Mouse (Mus musculus) midbrain, postnatal 0 days (tissue): ENCODE data around the gene Dirc2. TPM values are rescaled to one million over a fixed set of nuclear protein-coding genes. Genes with fewer than 3 reads are reported as not detected.

Experiments used
- ATAC-seq: fragments of 200-750 bp; cut with Nextera tagmentation; 2 replicates; pipeline ENCODE4 v1.8.0; 2017; ENCODE audit warnings: moderate number of reproducible peaks, mild to moderate bottlenecking, moderate TSS enrichment, moderate library complexity; ENCODE audit not compliant: low FRiP score
- DNase-seq: peaks from one replicate; pipeline ENCODE4 v3.0.0-alpha.2; 2015; ENCODE audit warnings: low spot score
- H3K27ac ChIP-seq: fragments of 300-500 bp; sonication (generic); 2 replicates; pipeline ENCODE4 v1.5.1; 2014; ENCODE audit warnings: low read depth, mild to moderate bottlenecking, low read length, mixed read lengths
- H3K27me3 ChIP-seq: fragments of 300-500 bp; sonication (generic); 2 replicates; pipeline ENCODE4 v1.6.1; 2014; ENCODE audit warnings: low read length, control low read depth, mixed read lengths; ENCODE audit not compliant: insufficient read depth
- H3K36me3 ChIP-seq: fragments of 300-500 bp; sonication (generic); 2 replicates; pipeline ENCODE4 v1.6.1; 2014; ENCODE audit warnings: low read length, control low read depth, mixed read lengths; ENCODE audit not compliant: insufficient read depth
- H3K4me1 ChIP-seq: fragments of 300-500 bp; sonication (generic); 2 replicates; pipeline ENCODE4 v1.6.1; 2014; ENCODE audit warnings: mild to moderate bottlenecking, control low read depth, antibody characterized with exemption, low read length, mixed read lengths; ENCODE audit not compliant: insufficient read depth
- H3K4me2 ChIP-seq: fragments of 300-500 bp; sonication (generic); 2 replicates; pipeline ENCODE4 v1.6.1; 2014; ENCODE audit warnings: low read depth, mild to moderate bottlenecking, low read length, mixed read lengths; ENCODE audit not compliant: poor library complexity, severe bottlenecking
- H3K4me3 ChIP-seq: fragments of 300-500 bp; sonication (generic); 2 replicates; pipeline ENCODE4 v1.5.1; 2014; ENCODE audit warnings: low read depth, mild to moderate bottlenecking, low read length, moderate library complexity
- H3K9ac ChIP-seq: fragments of 300-500 bp; sonication (generic); replicated peaks from 2 replicates; pipeline ENCODE4 v1.6.1; 2014; ENCODE audit warnings: mild to moderate bottlenecking, low read length, moderate library complexity, mixed read lengths; ENCODE audit not compliant: poor library complexity, severe bottlenecking
- H3K9me3 ChIP-seq: fragments of 300-500 bp; sonication (generic); 2 replicates; pipeline ENCODE4 v1.6.1; 2016; ENCODE audit warnings: low read length, control low read depth
- CTCF ChIP-seq: IDR thresholded peaks from 2 replicates; pipeline ENCODE4 v1.5.1; 2016; ENCODE audit warnings: antibody characterized with exemption, mild to moderate bottlenecking
- WGBS: fragments of 180-500 bp; shearing (Covaris S2); extraction: QIAGEN DNeasy Blood & Tissue Kit; methylation state at CpG from one replicate; pipeline ENCODE4 v1.1.7; 2014; 5-methylcytosine and 5-hydroxymethylcytosine counted together
- polyA plus RNA-seq: library from polyadenylated mRNA; unstranded; fragments of >200 nt; fragmentation: Nextera tagmentation; extraction: Ambion mirVana; gene quantifications from 2 replicates; pipeline ENCODE4 v1.2.1, GENCODE M21; 2015
- total RNA-seq: library from RNA; depleted of rRNA; stranded (reverse); fragments of >200 nt; gene quantifications from 2 replicates; pipeline ENCODE4 v1.2.3, GENCODE M21; 2014

Dirc2 gene
- total and polyA plus RNA-seq, 2 experiments from 2014 or later = 35.2 to 87.8 TPM

- no peak for TF ChIP-seq CTCF
- Histone ChIP-seq H3K36me3 (no peaks in the 10 kb centered on the region; the same call in 1 of the 2 replicates), H3K4me2 (no peak overlapping the region), H3K4me3 (no peak overlapping the region), H3K9ac (no peak overlapping the region), H3K4me1 (0 out of 2 replicates have a peak, but pooled peaks cover 3% of the 10 kb centered on the region), H3K9me3 (no peaks in the 10 kb centered on the region), H3K27me3 (no peaks in the 10 kb centered on the region), H3K27ac (no peak overlapping the region)
- WGBS = 80% methylated on average over 12 of the region's 12 CpGs
- DNase-seq (no peak), ATAC-seq (no peak)
Measured at GRCm38 (mm10) chr16:35740357-35740756, 28.8 kb downstream of the Dirc2 start.

- Histone ChIP-seq H3K4me2 (no peak overlapping the region), H3K9ac (no peak overlapping the region), H3K9me3 (no peaks in the 10 kb centered on the region), H3K4me1 (0 out of 2 replicates have a peak, but pooled peaks cover 3% of the 10 kb centered on the region), H3K4me3 (no peak overlapping the region), H3K36me3 (no peaks in the 10 kb centered on the region), H3K27me3 (no peaks in the 10 kb centered on the region), H3K27ac (no peak overlapping the region)
- DNase-seq (no peak), ATAC-seq (no peak)
- 78% methylated on average over 1 of the region's 1 CpGs for WGBS
- no peak for TF ChIP-seq CTCF
Measured at GRCm38 (mm10) chr16:35739548-35739947, 29.6 kb downstream of the Dirc2 start.

- no peaks in the 10 kb centered on the region for H3K27me3 ChIP-seq
- no peak overlapping the region for H3K4me2 ChIP-seq
- 63% methylated on average over 7 of the region's 7 CpGs for WGBS
- 0 out of 2 replicates have a peak, but pooled peaks cover 3% of the 10 kb centered on the region for H3K4me1 ChIP-seq
- H3K9ac ChIP-seq = no peak overlapping the region
- ATAC-seq (no peak), DNase-seq (no peak)
- H3K27ac ChIP-seq = no peak overlapping the region
- no peaks in the 10 kb centered on the region for H3K36me3 ChIP-seq
- no peak for TF ChIP-seq CTCF
- no peaks in the 10 kb centered on the region for H3K9me3 ChIP-seq
- H3K4me3 ChIP-seq = no peak overlapping the region
Measured at GRCm38 (mm10) chr16:35738096-35738767, 30.9 kb downstream of the Dirc2 start.

GRCm38 (mm10) chr16:35734038-35734437, 35.1 kb downstream of the Dirc2 start:
- Histone ChIP-seq H3K36me3 (peaks cover 9% of the 10 kb centered on the region), H3K9me3 (no peaks in the 10 kb centered on the region), H3K4me1 (0 out of 2 replicates have a peak, but pooled peaks cover 3% of the 10 kb centered on the region), H3K27me3 (no peaks in the 10 kb centered on the region), H3K4me3 (no peak overlapping the region), H3K27ac (no peak overlapping the region), H3K9ac (no peak overlapping the region), H3K4me2 (no peak overlapping the region)
- no peak for ATAC-seq
- DNase-seq = peak; percentile 49
- WGBS = 19% methylated on average over 6 of the region's 6 CpGs
- peak; percentile 72 for TF ChIP-seq CTCF

- no peaks in the 10 kb centered on the region for H3K27me3 ChIP-seq
- H3K36me3 ChIP-seq = peaks cover 11% of the 10 kb centered on the region
- H3K4me1 ChIP-seq = no peaks in the 10 kb centered on the region
- DNase-seq = no peak
- no peak overlapping the region for H3K9ac ChIP-seq
- WGBS = 69% methylated on average over 7 of the region's 7 CpGs
- no peak overlapping the region for H3K27ac ChIP-seq
- H3K4me3 ChIP-seq = no peak overlapping the region
- ATAC-seq = no peak
- H3K9me3 ChIP-seq = no peaks in the 10 kb centered on the region
- no peak overlapping the region for H3K4me2 ChIP-seq
- no peak for TF ChIP-seq CTCF
Measured at GRCm38 (mm10) chr16:35732096-35732495, 37.1 kb downstream of the Dirc2 start.

- H3K27me3 ChIP-seq = no peaks in the 10 kb centered on the region
- DNase-seq = peak; percentile 51
- no peak overlapping the region for H3K4me3 ChIP-seq
- WGBS = 23% methylated on average over 8 of the region's 8 CpGs
- H3K36me3 ChIP-seq = peaks cover 11% of the 10 kb centered on the region
- no peaks in the 10 kb centered on the region for H3K4me1 ChIP-seq
- no peak overlapping the region for H3K27ac ChIP-seq
- TF ChIP-seq CTCF = no peak
- H3K4me2 ChIP-seq = no peak overlapping the region
- H3K9me3 ChIP-seq = no peaks in the 10 kb centered on the region
- peak; percentile 65; the same call in 1 of the 2 replicates for ATAC-seq
- no peak overlapping the region for H3K9ac ChIP-seq
Measured at GRCm38 (mm10) chr16:35729151-35729738, 39.9 kb downstream of the Dirc2 start.
